Comparison of ENCODE assay signal across 8 mouse cellular contexts in the genomic region with DNA sequence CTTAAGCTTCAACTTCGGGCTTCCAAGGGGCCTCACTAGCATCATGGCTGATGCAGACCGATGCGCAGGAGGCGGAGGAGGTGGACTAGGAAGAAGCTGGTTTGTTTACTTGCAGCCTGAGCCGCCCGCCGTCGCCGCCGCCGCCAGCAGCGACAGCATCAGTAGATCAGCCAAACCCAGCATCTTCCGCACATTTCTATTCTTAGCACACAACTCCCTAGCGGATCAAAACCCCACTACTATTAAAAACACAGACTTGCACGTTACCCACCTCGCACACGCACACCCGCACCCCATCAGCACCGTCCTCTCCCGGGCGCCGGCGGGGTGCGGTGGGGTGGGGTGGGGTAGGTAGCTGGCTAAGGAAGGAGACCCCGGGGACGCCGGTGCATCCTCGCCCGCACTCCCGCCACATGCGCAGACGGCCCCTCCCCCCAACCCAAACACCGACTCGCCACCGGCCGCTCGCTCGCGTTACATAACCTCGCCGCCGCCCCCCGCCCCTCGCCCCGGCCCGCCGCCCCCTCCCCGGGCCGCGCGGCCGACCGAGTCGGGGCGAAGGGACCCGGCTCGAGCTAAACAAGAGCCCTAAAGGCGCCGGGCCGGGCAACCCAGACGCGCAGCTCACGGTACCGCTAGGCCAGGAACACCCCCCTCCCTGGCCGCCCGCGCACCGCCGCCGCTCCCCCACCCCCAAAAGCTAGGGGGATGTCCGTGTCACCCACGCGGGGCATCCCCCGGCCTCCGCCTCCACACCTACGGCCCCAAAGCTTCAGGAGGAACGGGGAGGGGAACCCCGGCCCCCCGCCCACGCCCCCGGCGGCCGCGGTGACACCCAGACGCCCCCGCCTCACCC. TPM values are rescaled to one million over a fixed set of nuclear protein-coding genes. Genes with fewer than 3 reads are reported as not detected.
A peak's percentile ranks its signal among the peaks of the same experiment; 100 is the strongest.
DNase-seq lines count a peak whose midpoint lies in the region; ATAC-seq and TF ChIP-seq lines count a peak whose summit lies in the region.

No protein-coding gene starts in this region.

- peak; percentile 64 for DNase-seq in cerebellum, adult 11 months
- DNase-seq in forebrain, embryonic 14.5 days (ENCODE audit: low spot score) = peak; percentile 84
- DNase-seq in heart, postnatal 14 days = peak; percentile 63 to 71
- peak; percentile 64 to 77 for DNase-seq in layer of hippocampus, adult 18-20 months (ENCODE audit: low spot score in 2 of 2)
- peak; percentile 53 to 61 for DNase-seq in lung, adult 18-20 months
- DNase-seq in testis, postnatal 10 days (ENCODE audit: low spot score) = peak; percentile 77

- H3K36me3 ChIP-seq in E14TG2a.4 (ENCODE audit: insufficient read depth, low read length) = no peaks in the 10 kb centered on the region
- H3K36me3 ChIP-seq in forebrain, embryonic 14.5 days (ENCODE audit: control insufficient read depth, insufficient read depth, low read length) = no peaks in the 10 kb centered on the region
- H3K36me3 ChIP-seq in neural tube, embryonic 15.5 days = no peaks in the 10 kb centered on the region

- H3K27me3 ChIP-seq in E14TG2a.4 (ENCODE audit: insufficient read depth, low read length) = peaks cover 22% of the 10 kb centered on the region
- H3K27me3 ChIP-seq in forebrain, embryonic 14.5 days (replicated peaks; ENCODE audit: control insufficient read depth, insufficient read depth, low read length) = no peaks in the 10 kb centered on the region
- no peaks in the 10 kb centered on the region for H3K27me3 ChIP-seq in neural tube, embryonic 15.5 days (replicated peaks)

- peak overlapping the region; percentile 84 for H3K4me3 ChIP-seq in E14TG2a.4 (replicated peaks; ENCODE audit: low read length)
- peak overlapping the region; percentile 96 for H3K4me3 ChIP-seq in forebrain, embryonic 14.5 days (ENCODE audit: low read depth, low read length)
- H3K4me3 ChIP-seq in neural tube, embryonic 15.5 days (replicated peaks) = peak overlapping the region; percentile 72

- WGBS in forebrain, embryonic 14.5 days = under 1% methylated on average over 55 of the region's 86 CpGs
- WGBS in neural tube, embryonic 15.5 days = under 1% methylated on average over 75 of the region's 86 CpGs

- H3K27ac ChIP-seq in forebrain, embryonic 14.5 days (ENCODE audit: low read depth, low read length) = peak overlapping the region; percentile 100
- peak overlapping the region; percentile 98 for H3K27ac ChIP-seq in neural tube, embryonic 15.5 days (replicated peaks)

- H3K4me1 ChIP-seq in E14TG2a.4 (replicated peaks; ENCODE audit: low read depth, low read length) = peaks cover 8% of the 10 kb centered on the region; the same call in 1 of the 2 replicates
- peaks cover 17% of the 10 kb centered on the region for H3K4me1 ChIP-seq in forebrain, embryonic 14.5 days (ENCODE audit: control insufficient read depth, insufficient read depth, low read length)
- peaks cover 12% of the 10 kb centered on the region for H3K4me1 ChIP-seq in neural tube, embryonic 15.5 days

- peak overlapping the region; percentile 64 for H3K4me2 ChIP-seq in forebrain, embryonic 14.5 days (ENCODE audit: low read length)
- H3K4me2 ChIP-seq in neural tube, embryonic 15.5 days = peak overlapping the region; percentile 88

- no peaks in the 10 kb centered on the region for H3K9me3 ChIP-seq in E14TG2a.4 (ENCODE audit: low read length)
- H3K9me3 ChIP-seq in forebrain, embryonic 14.5 days (replicated peaks; ENCODE audit: control insufficient read depth, low read length) = no peaks in the 10 kb centered on the region
- no peaks in the 10 kb centered on the region for H3K9me3 ChIP-seq in neural tube, embryonic 15.5 days (replicated peaks)

- TF ChIP-seq CTCF in E14TG2a.4 (conservative IDR thresholded peaks at IDR 0.05; ENCODE audit: low read length) = no peak

- peak; percentile 69 for ATAC-seq in forebrain, embryonic 14.5 days
- ATAC-seq in neural tube, embryonic 15.5 days (ENCODE audit: low FRiP score) = peak; percentile 74

- peak overlapping the region; percentile 99 for H3K9ac ChIP-seq in forebrain, embryonic 14.5 days (ENCODE audit: low read length)
- peak overlapping the region; percentile 85 for H3K9ac ChIP-seq in neural tube, embryonic 15.5 days (replicated peaks)

- intact Hi-C loops in heart, postnatal 14 days (cut with DNase I) = loop anchor here (5.0 to 10.0 kb wide), 2 partner anchors 185 to 537 kb away; partner anchors contain the start of genes Adss and Zbtb18

RNA-seq across cellular contexts. Expression of gene Akt3, which starts 0.6 kb away (rescaled TPM):
- 38.8 and 39.0 TPM in 2 replicates for polyA plus RNA-seq in forebrain, embryonic 14.5 days (2014; fragmentation: Nextera tagmentation; extraction: Ambion mirVana)
- total RNA-seq in heart, postnatal 14 days (2021) = 10 to 100 TPM; 26.0 to 26.4 TPM
- total RNA-seq in layer of hippocampus, adult 18-20 months (2021) = 100 to 1,000 TPM; 246 to 264 TPM
- polyA plus RNA-seq in neural tube, embryonic 15.5 days (2015; fragmentation: Nextera tagmentation; extraction: Ambion mirVana) = 14.8 and 16.9 TPM in 2 replicates

Comparison
In these comparisons a context has a peak if more than half of its experiments do, and no peak if none do; other contexts are left out.
1. Peak in every context shown above with its lines: DNase-seq, ATAC-seq, H3K4me3 ChIP-seq and H3K27ac ChIP-seq.
2. RNA of gene Akt3, which starts 0.6 kb away (total RNA-seq): 246 to 264 TPM in layer of hippocampus, adult 18-20 months; 26.0 to 26.4 TPM in heart, postnatal 14 days; every median in the first group is over 4 times any median in the second.